Mouse (Mus musculus) midbrain, embryonic 12.5 days (tissue): ENCODE results near the gene Rnf115. TPM values are rescaled to one million over a fixed set of nuclear protein-coding genes. Genes with fewer than 3 reads are reported as not detected.
A peak's percentile ranks its signal among the peaks of the same experiment; 100 is the strongest.
"Not testable (repeated sequence)": the region's sequence is repeated elsewhere in the genome, so short reads cannot be mapped to it uniquely, and the experiment has no call there.

Experiments
- ATAC-seq: fragments of 200-750 bp; cut with Nextera tagmentation; 2 replicates; pipeline ENCODE4 v1.8.0; 2017; ENCODE audit warnings: low read depth, moderate TSS enrichment, moderate library complexity; ENCODE audit not compliant: low FRiP score
- H3K27ac ChIP-seq: fragments of 300-500 bp; sonication (generic); replicated peaks from 2 replicates; pipeline ENCODE4 v1.5.1; 2016; ENCODE audit warnings: mild to moderate bottlenecking
- H3K27me3 ChIP-seq: fragments of 300-500 bp; sonication (generic); 2 replicates; pipeline ENCODE4 v1.6.1; 2016; ENCODE audit warnings: mild to moderate bottlenecking
- H3K36me3 ChIP-seq: fragments of 300-500 bp; sonication (generic); 2 replicates; pipeline ENCODE4 v1.6.1; 2016
- H3K4me1 ChIP-seq: fragments of 300-500 bp; sonication (generic); 2 replicates; pipeline ENCODE4 v1.6.1; 2016
- H3K4me2 ChIP-seq: fragments of 300-500 bp; sonication (generic); replicated peaks from 2 replicates; pipeline ENCODE4 v1.6.1; 2016; ENCODE audit warnings: mild to moderate bottlenecking, moderate library complexity
- H3K4me3 ChIP-seq: fragments of 300-500 bp; sonication (generic); 2 replicates; pipeline ENCODE4 v1.5.1; 2016; ENCODE audit warnings: mild to moderate bottlenecking
- H3K9ac ChIP-seq: fragments of 300-500 bp; sonication (generic); replicated peaks from 2 replicates; pipeline ENCODE4 v1.6.1; 2016; ENCODE audit warnings: mild to moderate bottlenecking, moderate library complexity
- H3K9me3 ChIP-seq: fragments of 300-500 bp; sonication (generic); 2 replicates; pipeline ENCODE4 v1.6.1; 2016; ENCODE audit warnings: mild to moderate bottlenecking
- WGBS: fragments of 180-500 bp; shearing (Covaris S2); methylation state at CpG from one replicate; pipeline ENCODE4 v1.1.7; 2016; 5-methylcytosine and 5-hydroxymethylcytosine counted together
- polyA plus RNA-seq: library from polyadenylated mRNA; unstranded; fragments of >200 nt; fragmentation: Nextera tagmentation; extraction: Ambion mirVana; gene quantifications from 2 replicates; pipeline ENCODE4 v1.2.1, GENCODE M21; 2016

Gene Rnf115
- 89.0 and 89.6 TPM in 2 replicates for polyA plus RNA-seq

DNA sequence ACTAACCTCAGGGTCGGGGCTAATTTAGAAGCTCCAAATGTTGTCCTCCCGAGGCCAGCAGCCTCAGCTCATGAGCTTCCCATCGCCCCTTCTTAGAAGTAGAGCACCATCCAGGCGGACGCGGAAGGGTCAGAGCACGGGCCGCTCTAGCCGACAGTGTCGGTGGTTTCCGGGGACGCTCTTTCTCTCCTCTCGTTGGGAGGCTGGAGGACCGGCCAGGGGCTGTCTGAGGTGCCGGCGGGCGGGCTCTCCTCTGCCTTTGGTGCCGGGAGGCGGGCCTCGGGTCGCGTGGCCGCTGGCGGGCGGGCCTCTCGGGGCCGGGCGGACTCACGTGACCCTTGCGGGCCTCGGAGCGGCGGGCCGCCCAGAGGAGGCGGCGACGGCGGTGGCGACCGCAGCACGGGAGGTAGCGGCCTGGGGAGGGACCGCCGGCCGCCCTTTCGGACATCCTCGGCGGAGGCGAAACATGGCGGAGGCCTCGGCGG is at the start of gene Rnf115, which contains the start of gene Polr3c:
TSS of gene Rnf115 (plus strand) at position 322 of the 485 bp plus-strand sequence.
TSS of gene Polr3c (minus strand) at position 286 of the 485 bp plus-strand sequence.
- H3K4me1 ChIP-seq = peaks cover 23% of the 10 kb centered on the region
- under 1% methylated on average over 49 of the region's 52 CpGs for WGBS
- no peaks in the 10 kb centered on the region for H3K9me3 ChIP-seq
- peak within 1 kb of the TSS; percentile 83 for H3K27ac ChIP-seq
- H3K9ac ChIP-seq = peak within 1 kb of the TSS; percentile 90
- peaks cover 19% of the 10 kb centered on the region for H3K36me3 ChIP-seq
- no peaks in the 10 kb centered on the region for H3K27me3 ChIP-seq
- peak; percentile 98 for ATAC-seq
- peak within 1 kb of the TSS; percentile 69 for H3K4me2 ChIP-seq
- peak within 1 kb of the TSS; percentile 92 for H3K4me3 ChIP-seq

DNA sequence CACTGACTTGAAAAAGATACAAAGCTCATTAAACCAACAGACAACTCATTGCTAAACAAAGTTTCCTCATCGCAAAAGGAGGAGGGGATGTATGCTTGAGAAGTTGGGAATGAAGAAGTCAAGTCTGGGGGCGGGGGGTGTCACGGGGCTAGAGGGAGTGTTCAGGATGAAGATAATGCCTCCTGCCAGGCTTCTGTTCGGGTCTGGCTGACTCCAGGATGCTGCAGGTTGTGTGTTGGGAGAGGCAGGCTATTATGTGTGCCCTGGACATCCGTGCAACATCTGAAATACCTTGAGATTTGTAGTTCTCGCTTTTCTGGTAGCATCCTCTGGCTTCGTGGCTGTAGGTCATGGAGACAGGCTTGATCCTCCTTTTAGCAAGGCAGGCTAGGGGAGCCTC is 49.0 kb upstream of the Rnf115 start:
- Histone ChIP-seq H3K9me3 (no peaks in the 10 kb centered on the region), H3K4me1 (peaks cover 6% of the 10 kb centered on the region; the same call in 1 of the 2 replicates), H3K4me3 (no peak overlapping the region), H3K27ac (no peak overlapping the region), H3K36me3 (no peaks in the 10 kb centered on the region), H3K27me3 (peaks cover 39% of the 10 kb centered on the region), H3K4me2 (no peak overlapping the region), H3K9ac (no peak overlapping the region)
- ATAC-seq = no peak
- 70% methylated on average over 7 of the region's 7 CpGs for WGBS

DNA sequence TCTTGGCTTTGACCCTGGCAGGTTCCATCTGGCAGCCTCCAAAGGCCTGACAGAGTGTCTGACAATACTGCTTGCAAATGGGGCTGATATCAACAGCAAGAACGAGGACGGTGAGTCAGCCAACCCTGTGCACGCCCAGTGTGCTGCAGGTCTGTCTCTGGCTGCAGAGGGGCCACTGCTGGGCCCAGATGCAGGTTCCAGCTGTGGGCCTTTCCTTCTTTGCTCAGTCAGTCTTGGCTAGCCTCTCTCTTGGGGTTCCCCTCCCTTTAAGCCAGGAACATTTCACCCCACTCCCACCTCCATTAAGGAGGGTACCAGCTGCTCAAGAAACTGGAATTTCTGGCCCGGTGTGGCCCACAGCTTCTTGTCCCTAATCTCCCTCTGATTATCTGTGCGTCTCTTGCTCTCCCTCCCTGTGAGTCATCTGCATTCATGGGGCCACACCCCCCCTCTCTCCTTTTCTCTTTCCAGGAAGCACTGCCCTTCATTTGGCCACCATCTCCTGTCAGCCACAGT is 48.2 kb upstream of the Rnf115 start:
- H3K9me3 ChIP-seq = no peaks in the 10 kb centered on the region
- no peak for ATAC-seq
- H3K27ac ChIP-seq = no peak overlapping the region
- H3K4me1 ChIP-seq = peaks cover 6% of the 10 kb centered on the region; the same call in 1 of the 2 replicates
- H3K36me3 ChIP-seq = no peaks in the 10 kb centered on the region
- no peak overlapping the region for H3K4me2 ChIP-seq
- no peak overlapping the region for H3K9ac ChIP-seq
- no peak overlapping the region for H3K4me3 ChIP-seq
- H3K27me3 ChIP-seq = peaks cover 46% of the 10 kb centered on the region
- WGBS = 14% methylated on average over 5 of the region's 5 CpGs

DNA sequence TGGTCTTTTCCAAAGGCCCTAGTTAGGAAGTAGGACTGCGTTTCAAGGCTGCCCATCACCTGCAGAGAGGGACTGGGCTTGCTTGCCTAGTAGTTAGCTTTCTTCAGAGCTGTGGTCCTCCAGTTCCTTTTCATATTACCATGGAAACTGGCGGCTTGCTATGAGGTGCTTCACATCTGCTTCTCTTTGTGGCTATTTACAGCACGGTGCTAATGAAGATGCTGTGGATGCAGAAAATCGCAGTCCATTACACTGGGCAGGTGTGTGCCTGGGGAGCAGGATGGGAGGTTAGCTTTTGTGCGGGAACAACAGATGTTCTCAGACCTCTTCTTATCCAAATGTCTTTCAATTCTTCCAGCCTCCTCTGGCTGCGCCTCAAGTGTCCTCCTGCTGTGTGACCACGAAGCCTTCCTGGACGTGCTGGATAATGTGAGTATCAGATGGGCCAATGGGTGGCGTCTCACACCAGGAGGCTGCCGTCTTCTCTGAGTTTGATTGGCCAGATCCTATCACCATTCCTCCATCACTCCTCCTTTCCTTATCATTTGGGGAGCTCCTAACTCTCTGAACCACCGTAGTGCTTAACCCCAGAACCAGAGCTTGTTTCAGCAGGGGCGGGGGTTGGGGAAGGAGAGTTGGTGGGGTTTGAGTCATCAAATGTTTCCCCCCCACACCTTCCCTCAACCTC is 47.1 kb upstream of the Rnf115 start:
- peaks cover 58% of the 10 kb centered on the region for H3K27me3 ChIP-seq
- WGBS = 17% methylated on average over 12 of the region's 12 CpGs
- H3K27ac ChIP-seq = no peak overlapping the region
- H3K4me1 ChIP-seq = peaks cover 6% of the 10 kb centered on the region
- H3K9ac ChIP-seq = no peak overlapping the region
- no peak for ATAC-seq
- no peaks in the 10 kb centered on the region for H3K36me3 ChIP-seq
- no peaks in the 10 kb centered on the region for H3K9me3 ChIP-seq
- H3K4me2 ChIP-seq = no peak overlapping the region
- no peak overlapping the region for H3K4me3 ChIP-seq

DNA sequence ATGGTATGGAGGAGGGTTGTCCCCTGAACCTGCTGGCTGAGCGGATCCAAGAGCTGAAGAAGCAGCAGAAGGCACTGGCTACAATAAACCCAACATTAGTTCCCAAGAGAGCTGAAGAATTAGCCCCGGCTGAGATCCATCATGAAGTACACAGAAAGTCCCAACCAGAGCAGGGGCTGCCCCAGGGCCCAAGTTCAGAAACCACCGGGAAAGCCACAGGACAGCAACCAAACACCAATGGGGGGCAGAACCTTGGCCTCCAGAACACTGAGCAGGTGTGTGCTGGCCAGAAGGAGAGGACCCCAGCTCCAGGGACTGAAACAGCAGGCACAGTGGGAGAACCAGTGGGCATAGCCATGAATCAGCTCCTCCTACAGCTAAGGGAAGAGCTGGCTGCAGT is 44.0 kb upstream of the Rnf115 start:
- Histone ChIP-seq H3K4me3 (no peak overlapping the region), H3K27ac (no peak overlapping the region), H3K36me3 (no peaks in the 10 kb centered on the region), H3K9me3 (no peaks in the 10 kb centered on the region), H3K27me3 (peaks cover 57% of the 10 kb centered on the region), H3K4me2 (no peak overlapping the region), H3K4me1 (no peaks in the 10 kb centered on the region; the same call in 1 of the 2 replicates), H3K9ac (no peak overlapping the region)
- no peak for ATAC-seq
- 94% methylated on average over 3 of the region's 3 CpGs for WGBS

DNA sequence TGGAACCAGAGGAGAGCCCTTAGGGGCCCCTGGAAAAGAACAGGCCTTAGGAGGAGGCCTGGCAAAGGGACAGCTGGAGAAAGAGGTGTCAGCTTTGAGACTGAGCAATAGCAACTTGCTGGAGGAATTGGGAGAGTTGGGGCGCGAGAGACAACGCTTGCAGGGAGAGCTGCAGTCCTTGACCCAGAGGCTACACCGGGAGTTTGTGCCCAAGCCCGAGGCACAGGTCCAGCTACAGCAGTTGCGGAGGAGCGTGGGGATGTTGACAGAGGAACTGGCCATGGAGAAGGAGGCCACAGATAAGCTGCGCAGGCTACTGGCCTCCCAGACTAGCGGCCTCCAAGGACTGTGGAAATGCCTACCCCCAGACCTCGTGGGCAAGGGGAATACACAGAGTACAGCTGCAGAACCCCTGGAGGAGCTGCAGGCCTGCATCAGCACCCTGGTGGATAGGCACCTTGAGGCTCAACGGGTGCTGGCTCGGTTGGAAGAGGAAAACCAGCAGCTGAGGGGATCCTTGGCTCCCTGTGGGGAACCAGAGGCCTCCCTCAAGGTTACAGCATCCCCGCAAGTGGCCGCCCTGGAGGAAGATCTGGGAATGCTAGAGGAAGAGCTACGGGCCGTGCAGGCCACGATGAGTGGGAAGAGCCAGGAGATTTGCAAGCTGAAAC is 43.2 kb upstream of the Rnf115 start:
- no peak overlapping the region for H3K27ac ChIP-seq
- H3K4me3 ChIP-seq = no peak overlapping the region
- peak overlapping the region; percentile 34 for H3K4me2 ChIP-seq
- peaks cover 58% of the 10 kb centered on the region for H3K27me3 ChIP-seq
- 62% methylated on average over 17 of the region's 17 CpGs for WGBS
- H3K9ac ChIP-seq = no peak overlapping the region; the same call in 1 of the 2 replicates
- H3K9me3 ChIP-seq = no peaks in the 10 kb centered on the region
- H3K4me1 ChIP-seq = peaks cover under 1% of the 10 kb centered on the region
- no peaks in the 10 kb centered on the region for H3K36me3 ChIP-seq
- ATAC-seq = no peak

DNA sequence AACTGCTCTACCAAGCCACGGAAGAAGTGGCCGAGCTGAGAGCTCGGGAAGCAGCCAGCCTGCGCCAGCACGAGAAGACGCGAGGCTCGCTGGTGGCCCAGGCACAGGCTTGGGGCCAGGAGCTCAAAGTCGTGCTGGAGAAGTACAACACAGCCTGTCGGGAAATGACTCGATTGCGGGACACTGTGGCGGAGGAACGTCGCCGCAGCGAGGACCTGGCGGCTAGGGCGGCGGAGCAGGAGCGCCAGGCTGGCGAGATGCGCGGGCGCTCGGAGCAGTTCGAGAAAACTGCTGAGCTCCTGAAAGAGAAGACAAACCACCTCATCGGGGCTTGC is 42.7 kb upstream of the Rnf115 start:
- Histone ChIP-seq H3K27me3 (peaks cover 56% of the 10 kb centered on the region), H3K9me3 (no peaks in the 10 kb centered on the region), H3K4me1 (peaks cover 5% of the 10 kb centered on the region), H3K4me2 (peak overlapping the region; percentile 34), H3K4me3 (no peak overlapping the region), H3K27ac (no peak overlapping the region), H3K9ac (no peak overlapping the region; the same call in 1 of the 2 replicates), H3K36me3 (no peaks in the 10 kb centered on the region)
- ATAC-seq = no peak
- 46% methylated on average over 28 of the region's 28 CpGs for WGBS

DNA sequence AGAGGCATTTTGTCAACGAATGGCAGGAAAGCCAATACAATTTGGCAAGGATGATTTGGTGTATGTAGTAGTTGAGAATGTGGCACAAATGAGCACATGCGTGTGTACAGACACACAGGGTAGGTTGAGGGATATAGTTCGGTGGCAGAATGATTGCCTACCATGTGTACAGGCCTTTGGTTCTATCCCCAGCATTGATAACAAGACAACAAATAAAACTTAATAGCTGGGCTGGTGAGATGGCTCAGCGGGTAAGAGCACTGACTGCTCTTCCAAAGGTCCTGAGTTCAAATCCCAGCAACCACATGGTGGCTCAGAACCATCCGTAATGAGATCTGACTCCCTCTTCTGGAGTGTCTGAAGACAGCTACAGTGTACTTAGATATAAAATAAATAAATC is 41.4 kb upstream of the Rnf115 start:
- WGBS = 92% methylated on average over 5 of the region's 5 CpGs
- H3K4me1 ChIP-seq = peaks cover 12% of the 10 kb centered on the region
- peaks cover 43% of the 10 kb centered on the region for H3K27me3 ChIP-seq

DNA sequence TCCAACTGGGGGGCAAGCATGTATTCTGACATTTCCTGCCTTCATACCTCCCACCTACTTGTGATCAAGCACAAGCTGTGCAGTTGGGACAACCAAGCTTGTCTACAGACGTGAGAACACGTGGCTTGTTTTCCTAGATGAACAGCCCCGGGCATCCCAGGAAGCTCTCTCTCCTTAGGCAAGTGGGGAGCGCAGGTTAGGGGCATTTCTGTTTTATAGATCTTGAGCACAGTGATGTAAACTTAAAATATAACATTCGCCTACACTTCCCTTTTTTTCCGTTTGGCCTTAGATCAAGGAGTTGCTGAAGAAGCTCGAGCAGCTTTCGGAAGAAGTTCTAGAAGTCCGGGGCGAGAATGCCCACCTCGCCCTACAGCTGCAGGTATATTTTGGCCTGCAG is 38.6 kb upstream of the Rnf115 start:
- H3K4me3 ChIP-seq = no peak overlapping the region
- peaks cover 12% of the 10 kb centered on the region for H3K4me1 ChIP-seq
- H3K9me3 ChIP-seq = no peaks in the 10 kb centered on the region
- no peak for ATAC-seq
- no peaks in the 10 kb centered on the region for H3K36me3 ChIP-seq
- 85% methylated on average over 11 of the region's 11 CpGs for WGBS
- H3K4me2 ChIP-seq = no peak overlapping the region
- no peak overlapping the region for H3K9ac ChIP-seq
- H3K27ac ChIP-seq = no peak overlapping the region
- H3K27me3 ChIP-seq = peaks cover 27% of the 10 kb centered on the region

More for the DNA sequence above, 41.4 kb upstream of the Rnf115 start:
- not testable (repeated sequence) for H3K9me3 ChIP-seq, H3K36me3 ChIP-seq, H3K9ac ChIP-seq, H3K4me2 ChIP-seq, ATAC-seq, H3K27ac ChIP-seq, H3K4me3 ChIP-seq

DNA sequence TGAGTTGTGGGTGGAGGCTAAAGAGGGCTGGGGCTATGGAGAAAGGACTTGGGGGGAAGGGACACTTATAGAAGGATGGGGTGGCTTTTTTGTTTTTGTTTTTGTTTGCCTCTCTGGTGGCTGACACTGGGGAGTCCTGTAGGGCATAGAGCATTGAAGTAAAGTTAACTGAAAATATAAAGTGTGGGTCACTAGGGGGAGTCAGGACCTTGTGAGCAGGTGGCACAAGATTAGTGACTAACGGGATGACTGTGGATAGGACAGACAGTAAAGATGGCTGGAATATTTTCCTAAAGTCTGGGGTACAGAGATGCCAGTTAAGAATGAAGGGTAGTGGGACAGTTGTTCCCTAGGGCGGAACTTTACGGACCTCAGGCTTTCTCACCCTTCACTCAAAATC is 37.2 kb upstream of the Rnf115 start:
- ATAC-seq = 0 out of 2 replicates have a peak, but pooled peaks have one; percentile 12
- Histone ChIP-seq H3K9ac (no peak overlapping the region), H3K36me3 (no peaks in the 10 kb centered on the region), H3K4me3 (no peak overlapping the region), H3K9me3 (no peaks in the 10 kb centered on the region), H3K27me3 (peaks cover 12% of the 10 kb centered on the region; the same call in 1 of the 2 replicates), H3K27ac (no peak overlapping the region), H3K4me2 (no peak overlapping the region), H3K4me1 (peaks cover 12% of the 10 kb centered on the region)
- 54% methylated on average over 3 of the region's 3 CpGs for WGBS

DNA sequence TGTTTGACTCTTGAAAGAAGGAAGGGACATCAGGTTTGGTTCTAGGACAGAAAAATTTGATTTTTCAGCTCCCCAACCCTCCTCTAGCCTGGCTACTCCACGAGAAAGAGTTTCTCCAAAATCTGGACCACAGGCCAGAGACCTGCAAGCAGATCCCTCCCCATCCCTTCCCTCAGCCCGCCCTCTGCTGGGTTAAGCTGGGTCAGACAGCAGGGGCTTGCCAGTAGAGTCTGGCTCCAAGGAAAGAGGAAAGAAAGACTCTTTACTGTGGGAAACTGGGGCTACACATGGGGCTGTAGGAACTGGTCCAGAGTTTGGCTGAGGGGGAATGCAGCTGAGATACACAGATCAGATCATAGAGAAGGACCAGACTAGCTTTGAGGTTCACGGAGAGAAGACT is 35.0 kb upstream of the Rnf115 start:
- Histone ChIP-seq H3K4me2 (no peak overlapping the region), H3K9ac (no peak overlapping the region), H3K4me3 (no peak overlapping the region), H3K9me3 (no peaks in the 10 kb centered on the region), H3K27me3 (peaks cover 9% of the 10 kb centered on the region; the same call in 1 of the 2 replicates), H3K36me3 (no peaks in the 10 kb centered on the region), H3K27ac (no peak overlapping the region), H3K4me1 (peaks cover 21% of the 10 kb centered on the region)
- no peak for ATAC-seq
- WGBS = 15% methylated on average over 3 of the region's 3 CpGs

DNA sequence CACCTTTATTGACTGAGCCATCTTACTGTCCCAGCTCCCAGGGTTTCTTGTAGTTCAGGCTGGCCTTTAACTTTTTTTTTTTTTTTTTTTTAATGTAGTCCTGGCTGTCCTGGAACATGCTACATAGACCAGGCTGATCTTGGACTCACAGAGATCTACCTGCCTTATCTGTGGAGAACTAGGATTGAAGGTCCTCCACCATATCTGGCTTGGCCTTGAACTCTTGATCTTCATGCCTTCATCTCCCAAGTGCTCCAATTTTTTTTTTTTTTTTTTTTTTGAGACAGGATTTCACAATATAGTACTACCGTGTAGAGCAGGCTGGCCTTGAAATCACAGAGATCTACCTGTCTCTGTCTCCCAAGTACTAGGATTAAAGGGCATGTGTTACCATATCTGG is 33.9 kb upstream of the Rnf115 start:
- H3K36me3 ChIP-seq = no peaks in the 10 kb centered on the region
- H3K9me3 ChIP-seq = no peaks in the 10 kb centered on the region
- peaks cover 26% of the 10 kb centered on the region for H3K4me1 ChIP-seq
- H3K27ac ChIP-seq = no peak overlapping the region
- no peak for ATAC-seq
- H3K27me3 ChIP-seq = peaks cover 9% of the 10 kb centered on the region; the same call in 1 of the 2 replicates
- no peak overlapping the region for H3K9ac ChIP-seq
- no peak overlapping the region for H3K4me2 ChIP-seq
- WGBS = 88% methylated on average over 1 of the region's 1 CpGs
- no peak overlapping the region for H3K4me3 ChIP-seq
